Mouse (Mus musculus): ENCODE results near the gene Psmd5. TPM values are rescaled to one million over a fixed set of nuclear protein-coding genes. Genes with fewer than 3 reads are reported as not detected.
A peak's percentile ranks its signal among the peaks of the same experiment; 100 is the strongest.

Gene Psmd5
- polyA plus RNA-seq, 1 experiment from 2014 or later = 118 TPM

DNA sequence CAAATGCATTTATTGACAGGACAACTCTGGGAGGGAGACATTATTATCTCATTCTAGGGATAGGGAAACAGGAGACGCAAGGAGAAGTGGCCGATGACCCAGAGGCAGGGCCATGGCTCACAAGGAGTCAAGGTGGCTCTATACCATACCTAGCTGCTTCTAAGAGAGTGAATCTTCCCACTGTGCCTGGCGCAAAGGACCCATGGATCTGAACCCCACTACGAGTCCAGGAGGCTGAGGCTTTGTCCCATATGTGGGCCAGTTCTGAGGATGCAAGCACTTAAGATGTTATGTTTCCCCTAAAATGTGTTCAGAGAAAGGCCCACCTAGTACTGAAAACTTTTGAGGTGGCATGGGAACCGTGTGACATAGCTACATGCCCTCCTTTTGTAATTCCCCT, 37.1 kb upstream of the Psmd5 start:
- ATAC-seq (ENCODE audit: low FRiP score) (no peak), DNase-seq (ENCODE audit: low spot score) (no peak)
- Histone ChIP-seq H3K4me2 (replicated peaks; ENCODE audit: low read depth, low read length) (no peak overlapping the region), H3K4me3 (ENCODE audit: low read depth, low read length) (no peak overlapping the region), H3K9ac (ENCODE audit: low read depth, low read length) (no peak overlapping the region), H3K36me3 (ENCODE audit: control insufficient read depth, insufficient read depth, low read length) (no peaks in the 10 kb centered on the region), H3K27me3 (ENCODE audit: control insufficient read depth, insufficient read depth, low read length) (peaks cover 23% of the 10 kb centered on the region), H3K9me3 (ENCODE audit: control insufficient read depth, low read length) (no peaks in the 10 kb centered on the region), H3K27ac (ENCODE audit: low read depth, low read length) (no peak overlapping the region), H3K4me1 (replicated peaks; ENCODE audit: control insufficient read depth, insufficient read depth, low read length) (peaks cover 2% of the 10 kb centered on the region; the same call in 1 of the 2 replicates)
- 85% methylated on average over 5 of the region's 5 CpGs for WGBS

- peaks cover 19% of the 10 kb centered on the region for H3K27me3 ChIP-seq (ENCODE audit: control insufficient read depth, insufficient read depth, low read length)
- ATAC-seq (ENCODE audit: low FRiP score) = no peak
- DNase-seq (ENCODE audit: low spot score) = no peak
- no peak overlapping the region for H3K27ac ChIP-seq (ENCODE audit: low read depth, low read length)
- H3K4me2 ChIP-seq (replicated peaks; ENCODE audit: low read depth, low read length) = no peak overlapping the region
- no peak overlapping the region for H3K4me3 ChIP-seq (ENCODE audit: low read depth, low read length)
- H3K36me3 ChIP-seq (ENCODE audit: control insufficient read depth, insufficient read depth, low read length) = no peaks in the 10 kb centered on the region
- peaks cover 2% of the 10 kb centered on the region; the same call in 1 of the 2 replicates for H3K4me1 ChIP-seq (replicated peaks; ENCODE audit: control insufficient read depth, insufficient read depth, low read length)
- 88% methylated on average over 4 of the region's 4 CpGs for WGBS
- H3K9ac ChIP-seq (ENCODE audit: low read depth, low read length) = no peak overlapping the region
- H3K9me3 ChIP-seq (ENCODE audit: control insufficient read depth, low read length) = no peaks in the 10 kb centered on the region
Observed at GRCm38 (mm10) chr2:34909719-34910118, 35.0 kb upstream of the Psmd5 start.

DNA sequence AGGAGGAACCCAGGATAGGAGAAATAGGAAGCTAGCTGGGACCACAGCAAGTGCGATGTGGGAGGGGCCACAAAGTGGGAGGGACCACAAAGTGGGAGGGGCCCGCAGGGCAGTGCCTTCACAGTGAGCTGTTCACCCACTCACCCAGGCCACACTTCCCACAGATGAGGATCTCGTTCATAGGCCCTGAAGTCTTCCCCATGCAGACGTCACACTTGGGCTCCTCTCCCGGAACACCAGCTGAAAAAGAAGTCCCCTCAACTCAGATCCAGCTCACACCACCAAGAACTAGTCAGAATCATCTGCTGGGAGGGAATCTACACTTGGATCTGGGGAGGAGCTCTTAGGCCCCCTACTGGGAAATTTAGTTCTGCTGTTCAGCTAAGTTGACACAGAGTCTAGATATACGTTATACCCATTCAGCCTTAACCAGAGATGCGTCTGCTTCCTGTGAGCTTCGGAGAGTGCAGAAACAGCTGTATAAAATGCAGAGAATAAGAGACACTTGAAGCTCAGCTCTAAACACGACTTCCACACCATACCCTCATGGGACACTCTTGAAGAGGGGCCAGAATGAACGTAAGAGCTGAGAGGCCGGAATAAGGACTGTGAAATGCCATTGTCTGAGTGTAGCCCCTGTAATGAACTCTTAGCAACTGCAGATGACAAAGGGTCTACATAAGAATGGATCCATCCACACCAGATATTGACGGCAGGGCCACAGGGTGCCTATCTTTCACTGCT, 32.3 kb upstream of the Psmd5 start:
- Histone ChIP-seq H3K36me3 (ENCODE audit: control insufficient read depth, insufficient read depth, low read length) (no peaks in the 10 kb centered on the region), H3K4me1 (replicated peaks; ENCODE audit: control insufficient read depth, insufficient read depth, low read length) (no peaks in the 10 kb centered on the region; the same call in 1 of the 2 replicates), H3K4me2 (replicated peaks; ENCODE audit: low read depth, low read length) (no peak overlapping the region), H3K9me3 (ENCODE audit: control insufficient read depth, low read length) (no peaks in the 10 kb centered on the region), H3K9ac (ENCODE audit: low read depth, low read length) (no peak overlapping the region), H3K27me3 (ENCODE audit: control insufficient read depth, insufficient read depth, low read length) (peaks cover 2% of the 10 kb centered on the region), H3K27ac (ENCODE audit: low read depth, low read length) (no peak overlapping the region), H3K4me3 (ENCODE audit: low read depth, low read length) (no peak overlapping the region)
- ATAC-seq (ENCODE audit: low FRiP score) (no peak), DNase-seq (ENCODE audit: low spot score) (peak; percentile 11)
- WGBS = 50% methylated on average over 12 of the region's 12 CpGs

GRCm38 (mm10) chr2:34906426-34906825, 31.7 kb upstream of the Psmd5 start:
- Histone ChIP-seq H3K9me3 (ENCODE audit: control insufficient read depth, low read length) (no peaks in the 10 kb centered on the region), H3K36me3 (ENCODE audit: control insufficient read depth, insufficient read depth, low read length) (no peaks in the 10 kb centered on the region), H3K4me1 (replicated peaks; ENCODE audit: control insufficient read depth, insufficient read depth, low read length) (no peaks in the 10 kb centered on the region; the same call in 1 of the 2 replicates), H3K4me3 (ENCODE audit: low read depth, low read length) (no peak overlapping the region), H3K4me2 (replicated peaks; ENCODE audit: low read depth, low read length) (no peak overlapping the region), H3K27me3 (ENCODE audit: control insufficient read depth, insufficient read depth, low read length) (no peaks in the 10 kb centered on the region; the same call in 1 of the 2 replicates), H3K9ac (ENCODE audit: low read depth, low read length) (no peak overlapping the region), H3K27ac (ENCODE audit: low read depth, low read length) (no peak overlapping the region)
- ATAC-seq (ENCODE audit: low FRiP score) (no peak), DNase-seq (ENCODE audit: low spot score) (no peak)
- WGBS = 63% methylated on average over 6 of the region's 6 CpGs

DNA sequence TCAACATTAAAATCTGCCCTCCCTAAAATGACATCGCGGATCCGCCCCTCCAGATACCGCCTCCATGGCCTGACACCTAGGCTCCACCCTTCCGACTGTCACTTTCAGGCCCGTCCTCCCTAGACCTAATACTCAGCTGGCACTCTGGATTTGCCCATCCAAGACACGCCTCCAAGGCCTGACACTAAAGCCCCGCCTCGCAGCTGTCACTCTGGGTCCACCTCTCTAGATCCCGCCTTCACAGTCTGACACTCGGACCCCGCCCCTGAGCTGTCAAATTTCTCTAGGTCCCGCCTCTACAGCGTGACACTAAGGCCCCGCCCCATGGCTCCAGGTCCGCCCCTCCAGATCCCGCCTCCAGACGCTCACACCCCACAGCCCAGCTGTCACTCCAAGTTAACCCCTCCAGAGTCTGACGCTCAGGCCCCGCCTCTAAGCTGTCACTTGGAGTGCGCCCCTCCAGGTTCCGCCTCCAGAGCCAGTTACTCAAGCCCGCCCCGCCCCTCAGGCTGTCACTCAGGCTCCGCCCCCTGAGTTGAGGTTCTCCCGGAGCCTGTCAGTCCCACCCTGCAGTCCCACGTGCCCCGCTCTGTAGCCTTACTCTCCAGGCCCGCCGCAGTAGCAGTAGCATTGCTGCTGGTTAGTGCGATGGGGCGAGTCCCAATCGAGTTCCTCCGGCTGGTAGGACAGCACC, 30.2 kb upstream of the Psmd5 start:
- no peaks in the 10 kb centered on the region for H3K9me3 ChIP-seq (ENCODE audit: control insufficient read depth, low read length)
- DNase-seq (ENCODE audit: low spot score) (peak; percentile 98), ATAC-seq (ENCODE audit: low FRiP score) (peak; percentile 97)
- peak overlapping the region; percentile 43 for H3K4me2 ChIP-seq (replicated peaks; ENCODE audit: low read depth, low read length)
- H3K27me3 ChIP-seq (ENCODE audit: control insufficient read depth, insufficient read depth, low read length) = no peaks in the 10 kb centered on the region
- WGBS = under 1% methylated on average over 34 of the region's 34 CpGs
- no peaks in the 10 kb centered on the region; the same call in 1 of the 2 replicates for H3K4me1 ChIP-seq (replicated peaks; ENCODE audit: control insufficient read depth, insufficient read depth, low read length)
- H3K4me3 ChIP-seq (ENCODE audit: low read depth, low read length) = peak overlapping the region; percentile 22
- 0 out of 2 replicates have a peak overlapping the region, but pooled peaks have one; percentile 7 for H3K9ac ChIP-seq (ENCODE audit: low read depth, low read length)
- H3K27ac ChIP-seq (ENCODE audit: low read depth, low read length) = no peak overlapping the region
- H3K36me3 ChIP-seq (ENCODE audit: control insufficient read depth, insufficient read depth, low read length) = no peaks in the 10 kb centered on the region

GRCm38 (mm10) chr2:34903652-34904405, 29.1 kb upstream of the Psmd5 start:
- 82% methylated on average over 4 of the region's 4 CpGs for WGBS

DNA sequence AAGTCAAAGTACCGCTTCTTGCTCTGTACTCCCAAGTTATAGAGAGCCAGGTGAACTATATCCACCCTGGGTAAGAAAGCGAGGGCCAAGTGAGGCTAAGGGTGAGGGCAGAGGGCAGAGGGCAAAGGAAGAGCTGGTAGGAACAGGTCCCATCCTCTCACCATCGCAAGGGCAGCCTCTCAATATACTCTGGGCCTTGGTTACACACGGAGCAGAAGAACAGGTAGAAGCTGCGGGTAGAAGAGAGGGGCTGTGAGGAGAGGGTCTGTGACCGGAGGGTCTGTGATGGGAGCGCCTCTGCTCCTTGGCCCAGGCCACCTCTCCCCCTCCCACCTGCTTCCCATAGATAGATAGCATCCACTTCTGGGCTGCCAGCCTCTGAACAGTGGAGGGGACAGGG, 28.4 kb upstream of the Psmd5 start:
- no peaks in the 10 kb centered on the region for H3K36me3 ChIP-seq (ENCODE audit: control insufficient read depth, insufficient read depth, low read length)
- no peak for DNase-seq (ENCODE audit: low spot score)
- no peak overlapping the region for H3K9ac ChIP-seq (ENCODE audit: low read depth, low read length)
- no peaks in the 10 kb centered on the region for H3K9me3 ChIP-seq (ENCODE audit: control insufficient read depth, low read length)
- H3K4me2 ChIP-seq (replicated peaks; ENCODE audit: low read depth, low read length) = no peak overlapping the region
- H3K27me3 ChIP-seq (ENCODE audit: control insufficient read depth, insufficient read depth, low read length) = no peaks in the 10 kb centered on the region
- ATAC-seq (ENCODE audit: low FRiP score) = no peak
- no peaks in the 10 kb centered on the region; the same call in 1 of the 2 replicates for H3K4me1 ChIP-seq (replicated peaks; ENCODE audit: control insufficient read depth, insufficient read depth, low read length)
- WGBS = 88% methylated on average over 7 of the region's 7 CpGs
- no peak overlapping the region for H3K4me3 ChIP-seq (ENCODE audit: low read depth, low read length)
- H3K27ac ChIP-seq (ENCODE audit: low read depth, low read length) = no peak overlapping the region

More at GRCm38 (mm10) chr2:34903652-34904405, 29.1 kb upstream of the Psmd5 start:
- Histone ChIP-seq H3K36me3 (ENCODE audit: control insufficient read depth, insufficient read depth, low read length) (no peaks in the 10 kb centered on the region), H3K9ac (ENCODE audit: low read depth, low read length) (no peak overlapping the region), H3K4me2 (replicated peaks; ENCODE audit: low read depth, low read length) (no peak overlapping the region), H3K27me3 (ENCODE audit: control insufficient read depth, insufficient read depth, low read length) (no peaks in the 10 kb centered on the region), H3K4me3 (ENCODE audit: low read depth, low read length) (no peak overlapping the region), H3K4me1 (replicated peaks; ENCODE audit: control insufficient read depth, insufficient read depth, low read length) (no peaks in the 10 kb centered on the region; the same call in 1 of the 2 replicates), H3K27ac (ENCODE audit: low read depth, low read length) (no peak overlapping the region), H3K9me3 (ENCODE audit: control insufficient read depth, low read length) (no peaks in the 10 kb centered on the region)
- no peak for DNase-seq (ENCODE audit: low spot score)
- no peak for ATAC-seq (ENCODE audit: low FRiP score)

DNA sequence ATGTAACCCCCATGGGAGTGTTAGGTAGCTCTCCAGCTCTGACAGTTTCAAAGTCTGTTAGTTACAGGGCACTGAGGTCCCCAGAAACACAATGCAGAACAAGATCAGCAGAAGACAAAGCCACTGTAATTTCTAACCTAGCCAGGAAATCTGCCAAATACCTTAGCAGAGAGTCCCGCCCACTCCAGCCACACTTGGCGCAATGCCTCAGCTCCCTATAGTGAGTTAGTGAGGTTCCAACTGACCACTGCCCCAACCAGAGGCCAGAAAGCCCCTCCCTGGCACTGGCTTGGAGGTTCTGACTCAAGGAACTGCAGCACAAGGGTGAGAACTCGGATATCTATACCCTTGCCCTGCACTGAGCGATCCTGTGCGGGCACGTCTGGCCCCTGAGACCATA, 28.0 kb upstream of the Psmd5 start:
- Histone ChIP-seq H3K9ac (ENCODE audit: low read depth, low read length) (no peak overlapping the region), H3K27ac (ENCODE audit: low read depth, low read length) (no peak overlapping the region), H3K4me2 (replicated peaks; ENCODE audit: low read depth, low read length) (no peak overlapping the region), H3K4me3 (ENCODE audit: low read depth, low read length) (no peak overlapping the region), H3K9me3 (ENCODE audit: control insufficient read depth, low read length) (no peaks in the 10 kb centered on the region), H3K27me3 (ENCODE audit: control insufficient read depth, insufficient read depth, low read length) (no peaks in the 10 kb centered on the region), H3K4me1 (replicated peaks; ENCODE audit: control insufficient read depth, insufficient read depth, low read length) (no peaks in the 10 kb centered on the region; the same call in 1 of the 2 replicates), H3K36me3 (ENCODE audit: control insufficient read depth, insufficient read depth, low read length) (no peaks in the 10 kb centered on the region)
- DNase-seq (ENCODE audit: low spot score) (no peak), ATAC-seq (ENCODE audit: low FRiP score) (no peak)
- WGBS = 94% methylated on average over 6 of the region's 6 CpGs

Data from hindbrain, embryonic 11.5 days (tissue).